Mouse (Mus musculus) adrenal gland, postnatal 4 days (tissue): Measurements from ENCODE around the gene Sf3b2. TPM values are rescaled to one million over a fixed set of nuclear protein-coding genes. Genes with fewer than 3 reads are reported as not detected.
"Not testable (repeated sequence)": the region's sequence is repeated elsewhere in the genome, so short reads cannot be mapped to it uniquely, and the experiment has no call there.

Experiments
- DNase-seq, 2 experiments: peaks; one replicate each; pipeline ENCODE4 v3.0.0; 2021 to 2022; ENCODE audit warnings: low spot score in 2 of 2, mixed read lengths in 2 of 2
- total RNA-seq, 2 experiments: library from RNA; stranded (reverse); gene quantifications; 2 replicates each; pipeline ENCODE4 v1.2.3; 2021

The Sf3b2 gene
- total RNA-seq, 2 experiments from 2014 or later: 210 to 224 TPM

- no peak for DNase-seq
Measured at GRCm38 (mm10) chr19:5273916-5274315, 21.3 kb downstream of the Sf3b2 start.

GRCm38 (mm10) chr19:5272801-5273733 is 22.2 kb downstream of the Sf3b2 start, which contains the start of gene Pacs1:
Gene Pacs1, minus strand, starts transcription at chr19:5273119.
- DNase-seq: peak; percentile 77 to 81

GRCm38 (mm10) chr19:5272326-5272795 is 22.9 kb downstream of the Sf3b2 start:
- peak; percentile 19 to 20 for DNase-seq

GRCm38 (mm10) chr19:5271430-5271829 is 23.8 kb downstream of the Sf3b2 start:
- no peak for DNase-seq

GRCm38 (mm10) chr19:5269392-5269791 is 25.9 kb downstream of the Sf3b2 start:
- no peak for DNase-seq

- DNase-seq: no peak
Measured at GRCm38 (mm10) chr19:5268875-5269274, 26.4 kb downstream of the Sf3b2 start.

- DNase-seq: no peak
Measured at GRCm38 (mm10) chr19:5268017-5268416, 27.2 kb downstream of the Sf3b2 start.

GRCm38 (mm10) chr19:5267015-5267414 is 28.2 kb downstream of the Sf3b2 start:
- no peak for DNase-seq

- no peak for DNase-seq
Measured at GRCm38 (mm10) chr19:5257140-5257539, 38.1 kb downstream of the Sf3b2 start.

GRCm38 (mm10) chr19:5236981-5237380 is 58.3 kb downstream of the Sf3b2 start:
- not testable (repeated sequence) for DNase-seq

- DNase-seq: no peak
Measured at GRCm38 (mm10) chr19:5232696-5233095, 62.6 kb downstream of the Sf3b2 start.

- no peak for DNase-seq
Measured at GRCm38 (mm10) chr19:5230110-5230509, 65.1 kb downstream of the Sf3b2 start.

GRCm38 (mm10) chr19:5224624-5225023 is 70.6 kb downstream of the Sf3b2 start:
- DNase-seq: no peak

- no peak for DNase-seq
Measured at GRCm38 (mm10) chr19:5224077-5224476, 71.2 kb downstream of the Sf3b2 start.

Other genes with a start within 250 kb of the Sf3b2 start
- 1 to 10 TPM; 5.1 TPM for gene Rin1, start 245.0 kb downstream of the Sf3b2 start, total RNA-seq
- gene Cd248, start 227.4 kb downstream of the Sf3b2 start, total RNA-seq: 10 to 100 TPM; 45.8 to 47.6 TPM
- gene Tmem151a, start 209.9 kb downstream of the Sf3b2 start, total RNA-seq: 1 to 10 TPM; 3.8 to 4.9 TPM
- gene Yif1a, start 206.9 kb downstream of the Sf3b2 start, total RNA-seq: 10 to 100 TPM; 68.4 to 72.5 TPM
- gene Cnih2, start 196.9 kb downstream of the Sf3b2 start, total RNA-seq: 10 to 100 TPM; 11.4 to 15.2 TPM
- gene Rab1b, start 188.4 kb downstream of the Sf3b2 start, total RNA-seq: 100 to 1,000 TPM; 168 to 173 TPM
- 10 to 100 TPM; 39.5 to 45.3 TPM for gene Klc2, start 176.9 kb downstream of the Sf3b2 start, total RNA-seq
- gene Pacs1, start 22.3 kb downstream of the Sf3b2 start, total RNA-seq: 10 to 100 TPM; 35.0 to 39.4 TPM
- gene Gal3st3, start 2.9 kb upstream of the Sf3b2 start, total RNA-seq: under 1 TPM; 0.45 to 0.67 TPM
- gene Catsper1, start 40.3 kb upstream of the Sf3b2 start, total RNA-seq: not detected
- gene Cst6, start 54.1 kb upstream of the Sf3b2 start, total RNA-seq: 1 to 10 TPM; 2.6 to 3.4 TPM
- 10 to 100 TPM; 36.5 to 42.2 TPM for gene Eif1ad, start 71.3 kb upstream of the Sf3b2 start, total RNA-seq
- 100 to 1,000 TPM; 153 to 164 TPM for gene Banf1, start 71.7 kb upstream of the Sf3b2 start, total RNA-seq
- 100 to 1,000 TPM in 1 of 2 experiments, 10 to 100 TPM in 1; 98.7 to 123 TPM for gene Sart1, start 93.2 kb upstream of the Sf3b2 start, total RNA-seq
- gene Tsga10ip, start 107.1 kb upstream of the Sf3b2 start, total RNA-seq: not detected
- gene Drap1, start 129.5 kb upstream of the Sf3b2 start, total RNA-seq: 100 to 1,000 TPM; 236 to 266 TPM
- 10 to 100 TPM; 55.1 to 56.7 TPM for gene AI837181, start 129.7 kb upstream of the Sf3b2 start, total RNA-seq
- gene Fosl1, start 152.1 kb upstream of the Sf3b2 start, total RNA-seq: under 1 TPM in 1 of 2 experiments, not detected in 1; 0.20 TPM
- gene Ccdc85b, start 162.4 kb upstream of the Sf3b2 start, total RNA-seq: 10 to 100 TPM; 10.4 to 10.6 TPM
- 100 to 1,000 TPM; 134 to 137 TPM for gene Fibp, start 165.2 kb upstream of the Sf3b2 start, total RNA-seq
- 1 to 10 TPM in 1 of 2 experiments, under 1 TPM in 1; 0.67 to 1.3 TPM for gene Ctsw, start 173.1 kb upstream of the Sf3b2 start, total RNA-seq
- 10 to 100 TPM; 80.0 to 88.0 TPM for gene Efemp2, start 178.5 kb upstream of the Sf3b2 start, total RNA-seq
- 10 to 100 TPM; 24.9 to 29.8 TPM for gene Mus81, start 192.9 kb upstream of the Sf3b2 start, total RNA-seq
- 100 to 1,000 TPM; 789 to 859 TPM for gene Cfl1, start 195.0 kb upstream of the Sf3b2 start, total RNA-seq
- gene 1700020D05Rik, start 208.3 kb upstream of the Sf3b2 start, total RNA-seq: 1 to 10 TPM; 3.0 to 3.5 TPM
- gene Snx32, start 215.1 kb upstream of the Sf3b2 start, total RNA-seq: 10 to 100 TPM; 15.1 to 16.0 TPM